Mouse (Mus musculus) B cell, adult 62 days (primary cell): ENCODE data around the gene Caly. TPM values are rescaled to one million over a fixed set of nuclear protein-coding genes. Genes with fewer than 3 reads are reported as not detected.

ENCODE experiments used
- total RNA-seq: library from RNA; stranded (reverse); gene quantifications from 4 replicates; pipeline ENCODE4 v1.2.4, GENCODE M21; 2023

The Caly gene
- total RNA-seq: not detected in 4 replicates

DNA sequence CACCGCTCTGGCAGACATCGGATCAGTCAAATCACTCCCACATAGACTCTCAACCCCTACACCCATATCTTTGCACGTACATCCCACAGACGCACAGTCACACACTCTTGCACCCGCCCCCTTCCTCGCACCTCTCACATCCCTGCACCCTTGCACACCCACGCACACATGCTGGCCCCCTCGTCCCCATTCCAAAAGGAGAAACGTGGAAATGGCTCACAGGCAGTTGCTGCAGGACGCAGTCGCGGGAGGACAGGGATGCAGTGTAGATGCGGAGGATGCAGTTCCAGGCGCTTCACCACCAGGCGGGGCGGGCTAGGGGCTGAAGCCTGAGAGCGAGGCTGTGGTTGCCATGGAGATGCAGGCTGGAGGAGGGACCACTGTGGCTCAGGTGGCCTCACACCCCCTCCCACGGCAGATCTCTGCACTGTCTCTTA lies at the start of gene Caly:
TSS of gene Caly (minus strand) at position 307 of the 437 bp plus-strand sequence.

DNA sequence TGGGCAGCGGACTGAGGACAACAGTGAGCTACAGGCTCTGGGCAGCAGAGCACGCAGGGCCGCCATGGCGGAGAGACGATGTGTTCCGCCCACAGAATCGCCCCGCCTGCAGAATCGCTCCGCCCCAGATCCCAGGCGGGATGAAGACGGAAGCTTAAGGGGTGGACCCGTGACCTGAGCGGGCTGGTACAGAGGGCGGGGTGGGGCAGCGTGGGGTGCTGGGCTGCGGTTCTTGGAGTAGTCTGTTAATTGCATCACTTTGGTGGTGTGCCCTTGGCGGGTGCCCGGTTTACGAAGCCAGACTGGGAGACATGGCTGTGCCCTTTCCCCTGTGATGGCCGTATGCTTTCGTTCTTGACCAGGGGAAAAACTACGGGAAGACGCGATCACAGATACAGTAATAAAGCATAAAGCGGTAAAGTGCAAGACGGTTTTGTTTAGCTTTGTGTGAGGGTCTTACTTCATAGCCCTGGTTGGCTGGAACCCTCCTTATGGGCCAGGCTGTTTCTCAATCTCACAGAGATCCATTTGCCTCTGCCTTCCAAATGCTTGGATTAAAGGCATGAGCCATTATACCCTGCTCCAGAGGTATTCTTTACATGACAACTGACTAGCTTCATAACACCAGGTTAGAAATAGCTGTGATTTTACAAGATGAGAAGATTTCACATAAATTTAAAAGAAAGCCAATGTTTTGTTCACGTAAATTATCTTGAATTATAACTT lies 34.1 kb upstream of the Caly start, which contains the start of gene Echs1:
TSS of gene Echs1 (minus strand) at position 148 of the 726 bp plus-strand sequence.

DNA sequence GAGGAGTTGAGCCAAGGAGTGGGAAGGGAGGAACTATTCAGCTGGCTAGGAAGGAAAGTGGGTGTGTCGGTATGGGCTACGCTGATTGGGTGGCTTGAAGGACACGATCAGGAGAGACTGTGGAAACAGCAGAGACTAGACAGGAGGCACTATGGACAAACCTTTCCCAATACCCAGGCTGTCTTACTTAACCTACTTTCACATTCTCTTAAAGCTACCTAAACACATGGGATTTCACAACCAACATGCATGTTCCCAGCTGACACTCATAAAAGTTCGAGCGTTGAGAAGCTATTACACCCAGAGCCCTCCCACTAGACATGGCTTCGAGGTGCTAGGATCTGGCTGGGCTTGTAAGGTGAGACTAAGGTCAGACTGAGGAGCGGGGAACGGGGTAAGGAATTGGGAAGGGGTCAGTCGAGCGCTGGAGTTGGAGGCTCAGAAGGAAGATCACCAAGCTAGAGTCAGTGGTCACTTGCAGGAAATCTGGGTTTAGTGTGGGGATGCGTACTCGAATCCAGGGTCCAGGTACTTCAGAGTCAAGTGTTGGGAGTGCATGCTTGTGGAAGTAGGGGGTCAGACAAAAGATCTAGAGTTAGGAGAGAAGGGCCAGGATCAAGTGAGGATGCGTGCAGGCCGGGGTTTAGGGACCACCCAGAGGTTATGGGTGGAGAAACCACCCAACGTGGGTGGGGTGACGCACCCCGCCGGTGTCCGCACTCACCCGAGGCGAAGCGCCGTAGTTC lies 33.4 kb upstream of the Caly start, which contains the start of gene Paox:
TSS of gene Paox (plus strand) at position 217 of the 746 bp plus-strand sequence.

DNA sequence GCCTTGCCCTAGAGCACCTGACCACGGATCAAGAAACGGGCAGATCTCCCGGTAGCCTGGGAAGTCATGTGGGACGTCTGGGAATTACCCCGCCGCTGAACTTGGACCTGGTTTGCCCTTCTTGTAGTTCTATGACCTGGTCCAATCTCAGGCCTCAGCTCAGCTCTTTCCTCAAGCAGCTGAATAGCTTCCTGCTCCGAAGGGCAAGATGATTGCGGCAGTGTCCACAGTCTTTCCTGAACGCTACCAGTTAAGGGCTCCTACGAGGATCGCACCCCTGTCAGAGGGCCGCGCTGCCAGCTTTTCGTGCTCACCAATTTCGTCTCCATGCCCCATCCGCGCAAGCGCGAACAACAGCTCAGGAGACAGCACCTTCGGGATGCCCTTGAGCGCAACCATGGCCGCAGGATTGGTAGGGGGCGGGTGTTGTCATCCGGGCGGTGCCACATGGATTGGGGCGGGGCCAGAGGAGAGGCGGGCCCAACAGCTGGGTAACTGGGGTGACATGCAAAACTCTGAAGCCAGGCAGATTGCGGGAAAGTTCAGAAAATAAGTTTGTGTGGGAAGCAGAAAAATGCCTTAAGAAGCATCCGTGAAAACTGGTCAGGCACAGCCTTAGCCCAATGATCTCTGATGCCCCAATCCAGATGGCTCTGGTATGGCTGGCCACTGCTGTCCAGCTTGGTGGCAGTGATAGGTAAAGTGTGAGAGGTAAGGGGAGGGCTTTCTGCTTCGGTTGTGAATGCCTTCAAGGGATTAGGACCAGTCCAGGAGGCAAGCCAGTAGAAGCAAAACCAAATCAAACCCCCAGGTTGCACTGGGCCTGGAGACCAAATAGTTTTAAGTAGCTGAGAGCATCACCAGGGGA lies 19.9 kb upstream of the Caly start, which contains the start of gene Fuom:
TSS of gene Fuom (minus strand) at position 449 of the 868 bp plus-strand sequence.

GRCm38 (mm10) chr7:140092924-140093528 lies 10.7 kb upstream of the Caly start, which contains the start of gene Prap1:
Gene Prap1 (plus strand): TSS chr7:140093395.

GRCm38 (mm10) chr7:140048361-140049114 lies 33.8 kb downstream of the Caly start, which contains the start of gene Msx3:
Gene Msx3 (minus strand): TSS chr7:140049089.

DNA sequence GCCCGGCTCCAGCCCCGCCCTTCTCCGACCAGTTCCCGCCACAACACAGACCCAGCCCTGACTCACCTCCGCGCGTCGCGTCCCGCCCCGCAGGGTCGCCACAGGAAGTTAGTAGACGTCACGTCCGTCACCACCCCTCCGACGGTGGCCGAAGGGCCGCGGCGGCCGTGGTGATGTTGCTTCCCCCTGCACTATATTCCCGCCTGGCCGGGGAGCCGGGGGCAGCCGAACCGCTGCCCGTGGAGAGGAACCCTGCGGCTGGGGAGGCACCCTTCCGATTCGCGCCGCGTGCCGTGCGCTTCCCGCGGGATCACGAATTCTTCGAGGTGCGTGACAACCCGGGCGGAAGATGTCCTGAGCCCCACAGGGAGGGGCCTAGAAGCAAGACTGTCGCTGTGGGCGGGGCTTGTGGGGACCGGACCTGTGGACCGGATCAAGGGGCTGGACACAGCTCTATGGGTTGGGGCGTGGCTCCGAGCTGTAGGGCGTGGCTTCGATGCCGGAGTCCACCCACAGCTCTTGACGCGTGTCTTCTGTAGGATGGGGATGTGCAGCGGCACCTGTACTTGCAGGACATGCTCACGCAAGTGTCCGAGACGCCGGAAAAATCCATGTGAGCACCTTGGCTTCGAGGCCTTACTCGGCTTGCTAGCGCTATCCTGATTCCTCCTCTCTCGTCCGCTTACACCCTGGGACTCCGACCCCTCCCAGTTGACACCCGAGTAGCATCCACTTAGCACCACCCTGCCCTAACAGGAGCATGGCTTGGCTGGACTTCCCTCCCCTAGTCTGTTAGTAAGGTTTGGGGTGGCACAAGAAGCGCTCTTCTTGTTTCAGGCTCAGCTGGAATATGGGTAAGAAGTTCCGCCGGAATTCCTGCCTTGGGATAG lies 45.8 kb downstream of the Caly start, which contains the start of the genes Zfp511 and Tubgcp2:
TSS of gene Zfp511 (plus strand) at position 111 of the 890 bp plus-strand sequence.
TSS of gene Tubgcp2 (minus strand) at position 389 of the 890 bp plus-strand sequence.

Other genes starting within 250 kb of the Caly start
- not detected in 4 replicates for gene Adgra1, start 248.4 kb downstream of the Caly start, total RNA-seq
- not detected in 4 replicates for gene Kndc1, start 187.9 kb downstream of the Caly start, total RNA-seq
- 0.63 to 1.3 TPM (median 0.89 TPM) in 4 replicates for gene Utf1, start 138.8 kb downstream of the Caly start, total RNA-seq
- not detected in 4 replicates for gene 6430531B16Rik, start 103.8 kb downstream of the Caly start, total RNA-seq
- gene Adam8, start 90.0 kb downstream of the Caly start, total RNA-seq: 1.6 to 4.4 TPM (median 3.1 TPM) in 4 replicates
- 34.0 to 41.3 TPM (median 38.2 TPM) in 4 replicates for gene Zfp511, start 46.2 kb downstream of the Caly start, total RNA-seq
- gene Tubgcp2, start 45.9 kb downstream of the Caly start, total RNA-seq: 32.0 to 37.6 TPM (median 35.1 TPM) in 4 replicates
- not detected in 4 replicates for gene Msx3, start 33.5 kb downstream of the Caly start, total RNA-seq
- gene Prap1, start 10.8 kb upstream of the Caly start, total RNA-seq: not detected in 4 replicates
- 1.8 to 5.3 TPM (median 4.0 TPM) in 4 replicates for gene Fuom, start 19.9 kb upstream of the Caly start, total RNA-seq
- 3.1 to 4.2 TPM (median 3.5 TPM) in 4 replicates for gene Paox, start 33.3 kb upstream of the Caly start, total RNA-seq
- gene Echs1, start 33.9 kb upstream of the Caly start, total RNA-seq: 22.1 to 27.3 TPM (median 23.2 TPM) in 4 replicates
- 11.6 to 23.1 TPM (median 20.5 TPM) in 4 replicates for gene Mtg1, start 55.0 kb upstream of the Caly start, total RNA-seq
- not detected in 4 replicates for gene Sprn, start 72.3 kb upstream of the Caly start, total RNA-seq
- gene Olfr522, start 82.2 kb upstream of the Caly start, total RNA-seq: not detected in 4 replicates
- not detected in 4 replicates for gene Olfr523, start 90.7 kb upstream of the Caly start, total RNA-seq
- gene Olfr524, start 123.4 kb upstream of the Caly start, total RNA-seq: not detected in 4 replicates
- gene Cd163l1, start 135.7 kb upstream of the Caly start, total RNA-seq: not detected in 4 replicates
- gene 5830411N06Rik, start 164.7 kb upstream of the Caly start, total RNA-seq: not detected in 4 replicates
- gene Olfr525, start 238.3 kb upstream of the Caly start, total RNA-seq: not detected in 4 replicates